Mouse (Mus musculus) intestine, postnatal 0 days (tissue): ENCODE results near the gene Ccr8. TPM values are rescaled to one million over a fixed set of nuclear protein-coding genes. Genes with fewer than 3 reads are reported as not detected.

ENCODE experiments used
- ATAC-seq: fragments of 200-750 bp; cut with Nextera tagmentation; 2 replicates; pipeline ENCODE4 v1.8.0; 2017; ENCODE audit warnings: mild to moderate bottlenecking, moderate TSS enrichment, moderate library complexity
- H3K27ac ChIP-seq: fragments of 300-500 bp; sonication (generic); 2 replicates; pipeline ENCODE4 v1.5.1; 2014; ENCODE audit warnings: mild to moderate bottlenecking, low read depth, low read length, moderate library complexity
- H3K27me3 ChIP-seq: fragments of 300-500 bp; sonication (generic); replicated peaks from 2 replicates; pipeline ENCODE4 v1.6.1; 2014; ENCODE audit warnings: low read length, mixed read lengths; ENCODE audit not compliant: control insufficient read depth, insufficient read depth
- H3K36me3 ChIP-seq: fragments of 300-500 bp; sonication (generic); 2 replicates; pipeline ENCODE4 v1.6.1; 2014; ENCODE audit warnings: mild to moderate bottlenecking, moderate library complexity; ENCODE audit not compliant: control insufficient read depth, insufficient read depth
- H3K4me1 ChIP-seq: fragments of 300-500 bp; sonication (generic); replicated peaks from 2 replicates; pipeline ENCODE4 v1.6.1; 2014; ENCODE audit warnings: antibody characterized with exemption, low read length, mixed read lengths; ENCODE audit not compliant: control insufficient read depth, insufficient read depth
- H3K4me2 ChIP-seq: fragments of 300-500 bp; sonication (generic); replicated peaks from 2 replicates; pipeline ENCODE4 v1.6.1; 2014; ENCODE audit warnings: low read depth, mild to moderate bottlenecking, moderate library complexity
- H3K4me3 ChIP-seq: fragments of 300-500 bp; sonication (generic); 2 replicates; pipeline ENCODE4 v1.5.1; 2014; ENCODE audit warnings: low read depth, low read length
- H3K9ac ChIP-seq: fragments of 300-500 bp; sonication (generic); 2 replicates; pipeline ENCODE4 v1.6.1; 2014; ENCODE audit warnings: mild to moderate bottlenecking, low read depth, low read length
- H3K9me3 ChIP-seq: fragments of 300-500 bp; sonication (generic); 2 replicates; pipeline ENCODE4 v1.6.1; 2016; ENCODE audit warnings: mixed run types; ENCODE audit not compliant: control insufficient read depth
- CTCF ChIP-seq: sonication (generic); IDR thresholded peaks from 2 replicates; pipeline ENCODE4 v1.5.1; 2016; ENCODE audit warnings: low read depth, mild to moderate bottlenecking, control low read depth, antibody characterized with exemption, moderate library complexity
- WGBS: fragments of 180-500 bp; shearing (Covaris S2); extraction: QIAGEN DNeasy Blood & Tissue Kit; methylation state at CpG from one replicate; pipeline ENCODE4 v1.1.7; 2014; 5-methylcytosine and 5-hydroxymethylcytosine counted together
- polyA plus RNA-seq: library from polyadenylated mRNA; unstranded; fragments of >200 nt; fragmentation: Nextera tagmentation; extraction: Ambion mirVana; gene quantifications from 2 replicates; pipeline ENCODE4 v1.2.1, GENCODE M21; 2015

Ccr8 gene
- polyA plus RNA-seq = 0.25 and 0.42 TPM in 2 replicates

- no peak within 1 kb of the TSS for H3K4me2 ChIP-seq
These were observed at the start of gene Ccr8 for GRCm38 (mm10) chr9:120091696-120092238. Ccr8 (plus strand) TSS chr9:120092114.

GRCm38 (mm10) chr9:120043115-120043514, 48.8 kb upstream of the Ccr8 start:
- Histone ChIP-seq H3K9ac (no peak overlapping the region), H3K4me3 (no peak overlapping the region), H3K27me3 (no peaks in the 10 kb centered on the region), H3K4me2 (no peak overlapping the region), H3K4me1 (no peaks in the 10 kb centered on the region), H3K36me3 (no peaks in the 10 kb centered on the region), H3K27ac (no peak overlapping the region), H3K9me3 (no peaks in the 10 kb centered on the region)
- WGBS = 79% methylated on average over 7 of the region's 7 CpGs
- ATAC-seq = no peak
- TF ChIP-seq CTCF = no peak

More at GRCm38 (mm10) chr9:120091696-120092238, at the start of gene Ccr8:
- Histone ChIP-seq H3K27me3 (no peaks in the 10 kb centered on the region), H3K27ac (no peak within 1 kb of the TSS), H3K36me3 (no peaks in the 10 kb centered on the region), H3K9me3 (0 out of 2 replicates have a peak, but pooled peaks cover 2% of the 10 kb centered on the region), H3K4me3 (no peak within 1 kb of the TSS), H3K9ac (no peak within 1 kb of the TSS), H3K4me1 (no peaks in the 10 kb centered on the region)
- no peak for TF ChIP-seq CTCF
- WGBS = 83% methylated on average over 5 of the region's 5 CpGs
- no peak for ATAC-seq

GRCm38 (mm10) chr9:120048495-120048894, 43.4 kb upstream of the Ccr8 start:
- WGBS = 48% methylated on average over 6 of the region's 6 CpGs
- ATAC-seq = no peak
- TF ChIP-seq CTCF = no peak

GRCm38 (mm10) chr9:120049407-120049806, 42.5 kb upstream of the Ccr8 start:
- ATAC-seq = no peak
- no peak for TF ChIP-seq CTCF
- Histone ChIP-seq H3K27me3 (no peaks in the 10 kb centered on the region), H3K4me3 (no peak overlapping the region), H3K9ac (no peak overlapping the region), H3K4me2 (no peak overlapping the region), H3K4me1 (no peaks in the 10 kb centered on the region), H3K9me3 (no peaks in the 10 kb centered on the region), H3K36me3 (no peaks in the 10 kb centered on the region), H3K27ac (no peak overlapping the region)
- 36% methylated on average over 3 of the region's 3 CpGs for WGBS

More at GRCm38 (mm10) chr9:120048495-120048894, 43.4 kb upstream of the Ccr8 start:
- Histone ChIP-seq H3K4me1 (no peaks in the 10 kb centered on the region), H3K27ac (no peak overlapping the region), H3K36me3 (no peaks in the 10 kb centered on the region), H3K4me2 (no peak overlapping the region), H3K9me3 (no peaks in the 10 kb centered on the region), H3K9ac (no peak overlapping the region), H3K27me3 (no peaks in the 10 kb centered on the region), H3K4me3 (no peak overlapping the region)

GRCm38 (mm10) chr9:120054545-120055277, 37.2 kb upstream of the Ccr8 start:
- Histone ChIP-seq H3K4me3 (no peak overlapping the region), H3K4me1 (no peaks in the 10 kb centered on the region), H3K4me2 (no peak overlapping the region), H3K36me3 (no peaks in the 10 kb centered on the region), H3K9ac (no peak overlapping the region), H3K9me3 (no peaks in the 10 kb centered on the region), H3K27me3 (no peaks in the 10 kb centered on the region), H3K27ac (no peak overlapping the region)
- WGBS = 58% methylated on average over 8 of the region's 8 CpGs
- ATAC-seq = no peak
- no peak for TF ChIP-seq CTCF

- H3K4me3 ChIP-seq = no peak overlapping the region
- no peak overlapping the region for H3K9ac ChIP-seq
- H3K4me1 ChIP-seq = no peaks in the 10 kb centered on the region
- WGBS = 69% methylated on average over 9 of the region's 9 CpGs
- H3K4me2 ChIP-seq = no peak overlapping the region
- no peaks in the 10 kb centered on the region for H3K9me3 ChIP-seq
- ATAC-seq = no peak
- H3K36me3 ChIP-seq = no peaks in the 10 kb centered on the region
- TF ChIP-seq CTCF = no peak
- no peaks in the 10 kb centered on the region for H3K27me3 ChIP-seq
- H3K27ac ChIP-seq = no peak overlapping the region
These were observed 35.7 kb upstream of the Ccr8 start for GRCm38 (mm10) chr9:120056201-120056600.
